Mouse (Mus musculus): Measurements from ENCODE around the gene Unc5c. TPM values are rescaled to one million over a fixed set of nuclear protein-coding genes. Genes with fewer than 3 reads are reported as not detected.

Gene Unc5c
- polyA plus RNA-seq, 1 experiment from 2014 or later, result 20.7 TPM

DNA sequence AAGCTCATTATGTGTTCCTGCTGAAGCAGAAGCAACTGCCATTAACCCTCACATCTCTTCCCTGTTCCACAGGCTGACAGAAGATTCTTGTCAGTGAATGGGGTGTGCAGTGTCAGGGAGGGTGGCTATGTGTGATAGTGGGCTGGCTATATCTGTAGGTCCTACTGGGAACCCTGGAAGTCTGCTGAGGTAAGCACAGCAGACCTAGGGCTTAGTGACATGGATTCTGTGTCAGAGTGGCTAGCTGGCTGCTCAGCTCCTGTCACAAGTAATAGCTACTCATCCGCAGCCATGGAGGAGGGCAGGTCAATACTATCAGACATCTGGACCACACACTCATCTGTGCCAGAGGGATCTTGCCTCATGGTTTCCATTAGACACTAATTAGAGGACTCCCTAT, 349.8 kb downstream of the Unc5c start:
- WGBS, result 64% methylated on average over 1 of the region's 1 CpGs
- ATAC-seq (ENCODE audit: low read depth), result no peak
- peaks cover 5% of the 10 kb centered on the region; the same call in 1 of the 2 replicates for H3K4me1 ChIP-seq (ENCODE audit: control insufficient read depth, insufficient read depth, low read length)
- H3K9ac ChIP-seq (replicated peaks; ENCODE audit: low read depth, low read length), result no peak overlapping the region
- H3K27ac ChIP-seq (ENCODE audit: low read depth, low read length), result no peak overlapping the region
- no peaks in the 10 kb centered on the region for H3K36me3 ChIP-seq (ENCODE audit: control insufficient read depth, insufficient read depth, low read length)
- H3K9me3 ChIP-seq (ENCODE audit: control insufficient read depth, low read length), result no peaks in the 10 kb centered on the region
- no peaks in the 10 kb centered on the region for H3K27me3 ChIP-seq (ENCODE audit: control insufficient read depth, insufficient read depth, low read length)
- H3K4me3 ChIP-seq (ENCODE audit: low read depth, low read length), result no peak overlapping the region
- H3K4me2 ChIP-seq (ENCODE audit: low read depth, low read length), result no peak overlapping the region

DNA sequence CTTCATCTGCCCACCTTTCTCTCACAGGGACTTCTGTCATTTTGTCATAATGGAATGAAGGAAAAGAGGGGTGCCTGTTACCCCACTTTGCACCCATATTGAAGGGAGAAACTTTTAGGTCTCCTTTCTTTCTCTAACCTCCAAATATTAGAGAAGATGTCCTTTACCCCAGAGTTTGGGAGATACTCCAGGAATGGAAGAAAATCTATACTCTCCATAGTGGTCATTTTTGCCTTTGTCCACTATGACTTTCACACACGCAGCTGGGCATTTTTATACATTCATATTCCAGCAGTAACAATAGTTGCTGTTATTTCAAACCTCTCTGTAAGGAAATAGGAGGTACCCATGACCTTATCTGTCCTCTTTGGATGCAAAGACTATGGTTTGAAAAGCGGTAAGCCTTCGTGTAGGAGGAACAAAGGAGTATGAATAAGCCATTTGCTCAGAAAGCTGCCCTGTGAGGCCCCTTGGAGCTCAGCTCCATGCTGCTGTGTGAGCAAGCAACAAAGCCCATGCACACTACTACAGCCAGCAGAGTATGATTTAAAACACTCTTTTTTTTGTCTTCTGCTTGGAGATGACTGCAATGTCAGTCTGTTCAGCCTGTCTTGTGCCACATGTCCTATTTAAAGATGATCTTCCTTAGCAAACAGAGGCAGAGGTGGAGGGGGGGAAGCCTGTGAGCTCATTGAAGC, 353.7 kb downstream of the Unc5c start:
- Histone ChIP-seq H3K9ac (replicated peaks; ENCODE audit: low read depth, low read length) (no peak overlapping the region), H3K4me3 (ENCODE audit: low read depth, low read length) (no peak overlapping the region), H3K4me2 (ENCODE audit: low read depth, low read length) (no peak overlapping the region), H3K4me1 (ENCODE audit: control insufficient read depth, insufficient read depth, low read length) (peaks cover 5% of the 10 kb centered on the region; the same call in 1 of the 2 replicates), H3K9me3 (ENCODE audit: control insufficient read depth, low read length) (no peaks in the 10 kb centered on the region), H3K36me3 (ENCODE audit: control insufficient read depth, insufficient read depth, low read length) (no peaks in the 10 kb centered on the region), H3K27me3 (ENCODE audit: control insufficient read depth, insufficient read depth, low read length) (no peaks in the 10 kb centered on the region), H3K27ac (ENCODE audit: low read depth, low read length) (no peak overlapping the region; the same call in 1 of the 2 replicates)
- ATAC-seq (ENCODE audit: low read depth), result no peak
- 11% methylated on average over 3 of the region's 3 CpGs for WGBS

DNA sequence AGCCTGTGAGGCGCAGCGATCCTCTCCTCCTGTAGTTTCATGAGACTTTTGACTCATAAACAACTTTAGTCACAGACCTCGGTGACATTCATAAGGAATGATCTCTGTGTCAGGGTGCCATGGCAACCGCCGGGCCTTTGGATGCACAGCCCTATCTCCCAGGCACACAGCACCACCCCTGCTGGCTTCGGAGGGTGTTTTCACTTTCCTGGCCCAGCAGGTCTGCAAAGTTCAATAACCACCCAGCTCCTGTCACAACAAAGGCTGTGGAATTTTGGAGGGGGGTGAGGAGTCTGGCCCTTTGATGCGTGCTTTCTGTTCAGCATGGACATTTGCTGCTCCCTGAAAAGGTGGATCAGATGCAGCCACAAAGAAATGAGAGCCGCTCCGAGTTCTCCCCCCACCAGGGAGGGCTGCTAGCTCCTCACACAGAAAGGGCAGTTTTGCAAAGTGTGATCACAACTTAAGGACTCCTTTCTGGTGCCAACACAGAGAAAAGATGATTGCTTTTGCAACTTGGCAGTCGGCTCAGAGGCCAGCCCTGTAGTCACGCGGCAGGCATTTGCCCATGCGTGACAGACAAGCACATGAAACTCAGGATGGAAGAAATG, 354.4 kb downstream of the Unc5c start:
- Histone ChIP-seq H3K9me3 (ENCODE audit: control insufficient read depth, low read length) (no peaks in the 10 kb centered on the region), H3K4me2 (ENCODE audit: low read depth, low read length) (peak overlapping the region; percentile 32), H3K4me1 (ENCODE audit: control insufficient read depth, insufficient read depth, low read length) (peaks cover 5% of the 10 kb centered on the region; the same call in 1 of the 2 replicates), H3K9ac (replicated peaks; ENCODE audit: low read depth, low read length) (no peak overlapping the region), H3K27ac (ENCODE audit: low read depth, low read length) (no peak overlapping the region), H3K27me3 (ENCODE audit: control insufficient read depth, insufficient read depth, low read length) (no peaks in the 10 kb centered on the region), H3K4me3 (ENCODE audit: low read depth, low read length) (no peak overlapping the region), H3K36me3 (ENCODE audit: control insufficient read depth, insufficient read depth, low read length) (no peaks in the 10 kb centered on the region)
- ATAC-seq (ENCODE audit: low read depth), result peak; percentile 94
- WGBS, result 6% methylated on average over 13 of the region's 13 CpGs

DNA sequence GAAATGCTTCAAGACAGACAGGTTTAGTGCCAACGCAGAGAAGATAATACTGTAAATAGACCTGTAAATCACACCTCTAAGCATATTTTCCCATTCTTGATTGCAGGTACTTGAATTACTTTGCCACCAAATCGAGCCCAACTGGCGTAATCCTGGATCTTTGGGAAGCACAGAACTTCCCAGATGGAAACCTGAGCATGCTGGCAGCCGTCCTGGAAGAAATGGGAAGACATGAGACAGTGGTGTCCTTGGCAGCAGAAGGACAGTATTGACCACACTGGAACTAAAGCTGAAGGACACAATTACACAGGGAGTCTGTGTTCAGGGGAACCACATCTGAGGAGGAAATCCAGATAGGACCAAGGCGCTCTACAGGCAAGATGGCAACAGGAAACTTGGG, 363.3 kb downstream of the Unc5c start:
- WGBS, result 93% methylated on average over 5 of the region's 5 CpGs

DNA sequence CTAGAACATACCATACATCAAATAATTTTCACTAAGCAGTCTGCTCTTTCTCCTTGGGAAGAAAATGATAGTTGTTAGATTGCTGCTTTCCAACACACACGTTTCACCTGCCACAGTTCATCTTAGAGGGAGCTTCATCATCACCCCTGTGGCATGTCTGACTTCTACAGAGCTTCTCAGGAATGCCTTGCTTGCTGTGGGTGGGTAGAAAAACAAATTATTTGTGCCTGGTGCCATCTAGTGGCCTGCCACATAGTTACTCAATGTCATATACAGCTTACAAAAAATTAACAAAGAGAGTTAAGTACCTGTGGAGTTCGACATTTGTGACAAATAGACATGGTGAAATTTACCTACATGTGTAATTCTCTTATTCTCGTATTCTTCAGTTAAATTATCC, 366.1 kb downstream of the Unc5c start:
- ATAC-seq (ENCODE audit: low read depth), result peak; percentile 79
- Histone ChIP-seq H3K36me3 (ENCODE audit: control insufficient read depth, insufficient read depth, low read length) (no peaks in the 10 kb centered on the region), H3K4me3 (ENCODE audit: low read depth, low read length) (no peak overlapping the region), H3K4me2 (ENCODE audit: low read depth, low read length) (no peak overlapping the region), H3K27ac (ENCODE audit: low read depth, low read length) (no peak overlapping the region), H3K9ac (replicated peaks; ENCODE audit: low read depth, low read length) (no peak overlapping the region), H3K4me1 (ENCODE audit: control insufficient read depth, insufficient read depth, low read length) (no peaks in the 10 kb centered on the region), H3K9me3 (ENCODE audit: control insufficient read depth, low read length) (no peaks in the 10 kb centered on the region), H3K27me3 (ENCODE audit: control insufficient read depth, insufficient read depth, low read length) (no peaks in the 10 kb centered on the region)
- WGBS, result 17% methylated on average over 3 of the region's 3 CpGs

More for the DNA sequence above, 363.3 kb downstream of the Unc5c start:
- no peaks in the 10 kb centered on the region for H3K27me3 ChIP-seq (ENCODE audit: control insufficient read depth, insufficient read depth, low read length)
- no peaks in the 10 kb centered on the region for H3K9me3 ChIP-seq (ENCODE audit: control insufficient read depth, low read length)
- no peak overlapping the region for H3K9ac ChIP-seq (replicated peaks; ENCODE audit: low read depth, low read length)
- no peak overlapping the region for H3K4me2 ChIP-seq (ENCODE audit: low read depth, low read length)
- no peak for ATAC-seq (ENCODE audit: low read depth)
- H3K4me1 ChIP-seq (ENCODE audit: control insufficient read depth, insufficient read depth, low read length), result no peaks in the 10 kb centered on the region
- no peak overlapping the region for H3K27ac ChIP-seq (ENCODE audit: low read depth, low read length)
- no peaks in the 10 kb centered on the region for H3K36me3 ChIP-seq (ENCODE audit: control insufficient read depth, insufficient read depth, low read length)
- no peak overlapping the region for H3K4me3 ChIP-seq (ENCODE audit: low read depth, low read length)

DNA sequence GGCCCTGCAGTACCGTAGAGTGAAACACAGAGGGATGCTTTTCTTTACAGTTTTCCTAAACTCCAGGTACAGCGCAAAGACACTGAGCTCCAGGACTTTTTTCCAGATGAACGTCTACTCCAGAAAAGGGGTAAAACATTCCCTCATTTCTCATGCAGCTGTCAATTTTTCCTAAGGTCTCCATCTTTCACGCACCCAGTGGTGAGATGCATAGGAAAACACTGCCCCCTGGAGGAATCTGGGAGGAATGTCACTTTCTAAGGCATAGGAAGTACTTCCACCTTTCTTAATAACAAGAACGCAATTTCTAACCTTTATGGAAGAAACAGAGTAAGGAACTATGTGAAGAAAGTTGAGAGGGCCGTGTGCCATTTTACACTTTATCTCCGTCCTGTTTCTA, 373.8 kb downstream of the Unc5c start:
- H3K4me3 ChIP-seq (ENCODE audit: low read depth, low read length), result no peak overlapping the region
- ATAC-seq (ENCODE audit: low read depth), result peak; percentile 24; the same call in 1 of the 2 replicates
- H3K27me3 ChIP-seq (ENCODE audit: control insufficient read depth, insufficient read depth, low read length), result no peaks in the 10 kb centered on the region
- no peak overlapping the region for H3K9ac ChIP-seq (replicated peaks; ENCODE audit: low read depth, low read length)
- H3K27ac ChIP-seq (ENCODE audit: low read depth, low read length), result no peak overlapping the region
- no peak overlapping the region for H3K4me2 ChIP-seq (ENCODE audit: low read depth, low read length)
- 44% methylated on average over 7 of the region's 7 CpGs for WGBS
- H3K4me1 ChIP-seq (ENCODE audit: control insufficient read depth, insufficient read depth, low read length), result no peaks in the 10 kb centered on the region
- no peaks in the 10 kb centered on the region for H3K9me3 ChIP-seq (ENCODE audit: control insufficient read depth, low read length)
- H3K36me3 ChIP-seq (ENCODE audit: control insufficient read depth, insufficient read depth, low read length), result no peaks in the 10 kb centered on the region

DNA sequence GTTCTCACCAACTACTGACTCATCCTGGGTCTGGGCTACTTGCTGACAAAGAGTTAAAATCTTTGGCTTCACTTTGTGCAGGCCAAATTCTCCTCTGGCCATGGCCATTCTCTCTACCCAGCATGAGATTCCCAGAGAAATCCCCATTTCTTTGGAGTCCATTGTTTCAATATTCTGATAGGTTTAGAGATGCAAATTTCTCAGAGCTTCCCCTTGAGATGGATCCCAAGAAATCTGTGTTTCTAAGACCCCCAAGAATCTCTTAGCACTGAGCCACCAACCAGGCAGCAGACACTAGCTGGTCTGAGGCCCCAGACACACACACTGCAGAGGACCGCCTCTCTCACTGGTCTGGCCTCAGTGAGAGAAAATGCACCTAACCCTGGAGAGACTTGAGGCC, 384.2 kb downstream of the Unc5c start:
- 60% methylated on average over 1 of the region's 1 CpGs for WGBS
- Histone ChIP-seq H3K4me2 (ENCODE audit: low read depth, low read length) (no peak overlapping the region), H3K27ac (ENCODE audit: low read depth, low read length) (no peak overlapping the region), H3K9me3 (ENCODE audit: control insufficient read depth, low read length) (no peaks in the 10 kb centered on the region), H3K36me3 (ENCODE audit: control insufficient read depth, insufficient read depth, low read length) (no peaks in the 10 kb centered on the region), H3K4me1 (ENCODE audit: control insufficient read depth, insufficient read depth, low read length) (no peaks in the 10 kb centered on the region), H3K27me3 (ENCODE audit: control insufficient read depth, insufficient read depth, low read length) (no peaks in the 10 kb centered on the region), H3K4me3 (ENCODE audit: low read depth, low read length) (no peak overlapping the region), H3K9ac (replicated peaks; ENCODE audit: low read depth, low read length) (no peak overlapping the region)
- ATAC-seq (ENCODE audit: low read depth), result no peak

DNA sequence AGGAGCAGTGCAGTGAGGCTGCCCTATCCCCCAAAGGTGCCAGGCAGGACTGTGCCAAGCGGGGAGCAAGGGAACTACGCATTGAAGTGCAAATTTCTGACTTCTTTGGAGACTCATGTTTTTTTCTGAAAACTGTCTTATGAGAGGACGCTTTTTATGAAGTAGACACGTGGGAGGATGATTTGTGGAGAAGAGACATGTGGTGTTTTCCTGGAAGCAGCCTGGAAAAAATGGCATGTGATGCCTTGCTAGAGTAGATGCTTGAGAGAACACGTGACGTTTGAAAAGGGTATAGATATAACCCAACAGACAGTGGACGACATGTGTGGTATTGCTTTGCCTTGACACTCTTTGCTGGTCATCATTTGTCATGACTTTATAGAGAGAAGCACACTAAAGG, 385.1 kb downstream of the Unc5c start:
- H3K9ac ChIP-seq (replicated peaks; ENCODE audit: low read depth, low read length), result no peak overlapping the region
- no peaks in the 10 kb centered on the region for H3K27me3 ChIP-seq (ENCODE audit: control insufficient read depth, insufficient read depth, low read length)
- H3K9me3 ChIP-seq (ENCODE audit: control insufficient read depth, low read length), result no peaks in the 10 kb centered on the region
- WGBS, result 74% methylated on average over 7 of the region's 7 CpGs
- no peak overlapping the region for H3K27ac ChIP-seq (ENCODE audit: low read depth, low read length)
- no peak for ATAC-seq (ENCODE audit: low read depth)
- no peaks in the 10 kb centered on the region for H3K4me1 ChIP-seq (ENCODE audit: control insufficient read depth, insufficient read depth, low read length)
- H3K4me3 ChIP-seq (ENCODE audit: low read depth, low read length), result no peak overlapping the region
- no peaks in the 10 kb centered on the region for H3K36me3 ChIP-seq (ENCODE audit: control insufficient read depth, insufficient read depth, low read length)
- H3K4me2 ChIP-seq (ENCODE audit: low read depth, low read length), result no peak overlapping the region

DNA sequence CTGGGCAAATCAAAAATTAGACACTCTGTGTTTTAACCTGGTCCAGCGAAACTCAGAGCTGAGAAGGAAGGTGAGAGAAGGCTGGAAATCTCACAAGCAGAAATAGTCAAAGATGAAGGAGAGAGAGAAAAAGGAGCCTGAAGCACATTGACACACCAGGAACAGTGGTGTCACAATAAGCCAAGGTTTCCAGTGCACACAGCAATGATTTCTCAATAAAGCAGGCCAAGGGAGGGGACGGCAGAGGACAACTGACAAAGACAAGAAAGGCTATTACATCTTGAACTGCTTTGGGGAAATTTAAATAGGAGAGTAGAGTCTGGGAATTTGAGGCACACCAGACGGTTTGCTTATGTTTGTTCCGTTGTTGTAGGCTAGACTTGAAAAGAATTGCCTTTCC, 389.3 kb downstream of the Unc5c start:
- ATAC-seq (ENCODE audit: low read depth), result no peak
- no peak overlapping the region for H3K27ac ChIP-seq (ENCODE audit: low read depth, low read length)
- H3K4me2 ChIP-seq (ENCODE audit: low read depth, low read length), result no peak overlapping the region
- 68% methylated on average over 4 of the region's 4 CpGs for WGBS
- H3K4me3 ChIP-seq (ENCODE audit: low read depth, low read length), result no peak overlapping the region
- H3K4me1 ChIP-seq (ENCODE audit: control insufficient read depth, insufficient read depth, low read length), result no peaks in the 10 kb centered on the region
- H3K27me3 ChIP-seq (ENCODE audit: control insufficient read depth, insufficient read depth, low read length), result no peaks in the 10 kb centered on the region
- H3K36me3 ChIP-seq (ENCODE audit: control insufficient read depth, insufficient read depth, low read length), result no peaks in the 10 kb centered on the region
- no peak overlapping the region for H3K9ac ChIP-seq (replicated peaks; ENCODE audit: low read depth, low read length)
- no peaks in the 10 kb centered on the region for H3K9me3 ChIP-seq (ENCODE audit: control insufficient read depth, low read length)

Data from neural tube, embryonic 14.5 days (tissue).